Mouse (Mus musculus) T-cell, adult 2 months (primary cell): ENCODE data around the gene Atp6v1f.
A peak's percentile ranks its signal among the peaks of the same experiment; 100 is the strongest.

Experiments used
- DNase-seq: peaks from one replicate; pipeline ENCODE4 v3.0.0; 2022; ENCODE audit warnings: low spot score

The Atp6v1f gene

GRCm38 (mm10) chr6:29461502-29461901, 6.0 kb upstream of the Atp6v1f start:
- no peak for DNase-seq

DNA sequence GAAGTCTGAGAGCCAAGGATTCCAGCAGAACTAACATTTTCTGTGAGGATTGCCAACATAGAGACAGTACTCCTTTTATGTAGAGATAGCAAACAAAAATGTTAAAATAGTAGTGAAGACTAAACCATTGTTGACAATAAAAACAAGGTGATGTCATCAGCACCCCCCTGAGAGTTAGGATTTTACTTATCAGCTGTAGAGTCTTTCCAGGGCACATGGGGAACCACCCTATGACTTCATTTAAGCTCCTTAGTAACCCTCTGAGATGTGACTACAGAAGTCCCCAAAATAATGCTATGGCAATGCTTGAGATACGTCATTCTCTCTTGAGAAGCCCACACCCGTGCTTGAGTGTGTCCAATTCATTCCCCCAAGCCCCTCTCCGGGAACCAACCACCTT, 4.1 kb upstream of the Atp6v1f start:
- DNase-seq, result no peak

DNA sequence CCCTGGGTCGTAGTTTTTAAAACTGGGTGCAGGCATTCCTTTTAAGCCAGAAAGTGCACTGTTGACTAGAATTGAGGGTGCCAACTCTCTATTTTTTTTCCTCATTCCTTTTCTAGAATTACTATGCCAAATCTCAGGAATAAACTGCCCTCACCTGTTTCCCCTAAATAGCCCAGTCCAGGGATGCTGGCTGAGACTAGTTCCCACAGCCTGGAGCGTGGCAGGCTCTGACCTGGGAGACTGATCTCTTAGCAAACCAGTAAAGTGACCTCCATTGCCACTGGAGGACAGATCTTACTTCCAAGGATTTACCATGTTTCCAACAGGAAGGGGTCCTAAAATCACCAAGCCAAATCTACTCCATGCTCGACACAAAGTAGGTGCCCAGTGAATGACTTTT, 1.3 kb downstream of the Atp6v1f start:
- DNase-seq, result no peak

DNA sequence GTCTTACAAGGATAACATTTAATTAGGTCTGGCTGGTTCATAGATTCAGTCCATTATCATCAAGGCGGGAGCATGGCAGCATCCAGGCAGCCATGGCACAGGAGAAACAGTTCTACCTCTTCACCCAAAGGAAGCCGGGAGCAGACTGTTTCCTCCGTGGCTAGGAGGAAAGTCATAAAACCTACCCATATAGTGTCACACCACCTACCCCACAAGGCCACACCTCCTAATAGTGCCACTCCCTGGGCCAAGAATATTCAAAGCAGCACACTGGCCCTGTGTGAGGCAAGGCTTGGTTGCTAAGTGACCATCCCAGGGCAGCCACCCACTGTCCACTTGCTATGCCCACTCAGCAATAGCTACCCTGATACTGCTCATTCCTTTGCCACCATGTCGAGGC, 3.6 kb downstream of the Atp6v1f start, which contains the start of gene Atp6v1fnb:
Gene Atp6v1fnb (plus strand): TSS at position 301 of the 400 bp plus-strand sequence.
- DNase-seq, result no peak

DNA sequence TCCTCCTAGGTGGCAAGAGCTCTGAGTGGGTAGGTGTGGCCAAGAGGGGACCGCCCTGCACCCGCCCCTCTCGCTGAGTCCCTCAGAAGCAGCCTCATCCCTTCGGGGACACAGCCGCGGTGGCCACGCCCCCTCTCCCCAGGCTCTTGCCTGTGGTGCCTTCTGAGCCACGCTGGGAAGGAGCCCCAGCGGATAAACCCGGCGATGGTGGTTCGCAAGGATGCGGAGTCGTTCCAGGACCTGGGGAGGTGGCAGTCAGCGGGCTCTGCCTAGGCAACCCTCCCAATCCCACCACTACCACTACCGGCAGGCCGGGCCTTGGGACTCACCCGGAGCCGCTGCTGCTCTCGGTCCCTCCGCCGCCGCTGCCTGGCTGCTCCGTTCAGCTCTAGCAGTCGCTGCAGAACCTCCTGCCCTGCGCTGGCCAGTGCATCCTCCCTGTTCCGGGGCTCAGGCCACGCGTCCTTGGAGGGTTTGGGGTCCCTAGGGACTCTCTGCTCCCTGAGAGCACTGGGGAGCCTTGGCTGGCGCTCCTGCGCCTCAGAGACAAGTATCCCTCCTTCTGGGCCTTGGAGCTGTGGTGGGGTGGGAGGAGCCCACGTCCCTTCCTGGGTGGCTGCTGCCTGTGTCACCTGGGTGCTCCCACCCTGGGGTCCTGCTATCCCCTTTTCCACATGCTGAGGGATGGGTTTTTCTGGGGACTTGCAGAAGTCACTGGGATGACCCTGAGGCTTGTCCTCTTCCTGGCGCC, 6.6 kb downstream of the Atp6v1f start:
- DNase-seq, result peak; percentile 76

DNA sequence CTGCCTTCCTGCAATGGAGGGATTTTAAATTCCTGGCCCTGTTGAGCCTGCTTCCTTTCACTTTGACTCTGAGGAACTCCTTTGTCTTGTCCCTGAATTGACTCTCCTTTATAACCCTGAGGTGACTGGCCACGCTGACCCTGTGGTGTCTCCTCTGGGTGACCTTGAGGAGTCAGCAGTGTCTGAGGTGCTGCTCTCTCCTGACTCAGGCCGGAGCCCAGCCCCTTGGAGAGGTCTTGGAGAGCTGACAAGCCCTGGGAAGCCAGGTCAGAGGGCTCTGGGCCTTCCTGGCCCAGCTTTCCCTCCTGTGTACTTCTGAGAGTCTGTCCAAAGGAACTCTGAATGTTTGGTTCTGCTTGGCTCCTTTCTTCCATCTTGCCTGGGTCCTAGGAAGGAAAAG, 7.2 kb downstream of the Atp6v1f start:
- DNase-seq, result no peak

- DNase-seq, result no peak
Observed at GRCm38 (mm10) chr6:29482691-29483090, 15.2 kb downstream of the Atp6v1f start.

DNA sequence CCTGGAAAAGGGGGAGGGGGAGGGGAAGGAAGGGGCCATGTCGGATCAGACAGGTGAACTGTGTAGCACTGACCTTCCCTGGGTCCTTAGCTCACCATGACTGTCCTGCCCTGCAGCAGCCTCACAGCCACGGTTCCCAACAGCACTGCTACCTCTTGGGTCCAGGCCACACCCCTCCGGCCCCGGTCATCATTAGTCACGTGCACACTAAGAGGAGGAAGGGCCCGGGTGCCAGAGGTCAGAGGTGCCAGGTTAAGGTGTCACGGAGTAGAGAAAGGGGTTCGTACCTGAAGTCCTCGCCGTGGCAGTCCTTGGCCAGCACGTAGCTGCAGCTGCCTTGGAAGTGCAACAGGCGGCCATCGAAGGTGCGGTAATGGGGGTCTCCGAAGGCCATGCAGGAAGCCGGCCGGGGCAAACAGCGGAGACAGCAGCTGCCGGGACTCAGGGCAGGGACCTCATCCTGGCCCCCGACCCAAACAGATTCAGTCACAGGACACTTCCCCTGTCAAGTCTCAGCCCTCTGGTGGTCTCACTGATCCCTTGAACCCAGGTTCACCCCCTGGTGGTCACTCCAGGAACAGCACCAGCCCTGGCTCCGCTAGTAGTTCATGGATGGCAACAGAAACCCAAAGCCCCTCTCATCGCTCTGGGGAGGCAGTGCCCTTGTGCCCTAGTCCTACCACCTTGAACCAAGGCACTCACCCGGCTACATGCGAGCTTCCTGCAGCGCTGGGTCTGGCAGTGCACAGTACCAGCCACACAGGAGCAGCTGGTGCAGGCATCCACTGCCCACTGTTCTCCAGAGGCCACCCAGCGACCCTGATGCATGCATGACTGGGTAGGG, 17.4 kb downstream of the Atp6v1f start:
- DNase-seq, result peak; percentile 28

DNA sequence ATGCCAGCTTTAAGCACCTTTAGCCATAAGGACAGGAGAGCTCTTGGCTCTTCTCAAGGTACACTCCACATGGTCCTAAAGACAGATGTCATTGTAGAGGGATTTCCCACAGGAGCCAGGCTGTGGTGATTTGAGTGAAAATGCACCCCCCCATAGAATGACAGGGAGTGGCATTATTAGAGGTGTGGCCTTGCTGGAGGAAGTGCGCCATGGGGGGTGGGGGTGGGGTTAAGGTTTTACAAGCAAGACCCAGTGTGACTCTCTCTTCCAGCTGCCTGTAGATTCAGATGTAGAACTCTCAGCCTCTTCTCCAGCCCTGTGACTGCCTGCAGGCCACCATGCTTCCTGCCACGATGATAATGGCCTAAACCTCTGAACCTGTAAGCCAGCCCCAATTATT, 18.4 kb downstream of the Atp6v1f start:
- DNase-seq, result no peak

- no peak for DNase-seq
Observed at GRCm38 (mm10) chr6:29494101-29494500, 26.6 kb downstream of the Atp6v1f start.

- no peak for DNase-seq
Observed at GRCm38 (mm10) chr6:29496270-29496669, 28.8 kb downstream of the Atp6v1f start.

- no peak for DNase-seq
Observed at GRCm38 (mm10) chr6:29497791-29498190, 30.3 kb downstream of the Atp6v1f start.

DNA sequence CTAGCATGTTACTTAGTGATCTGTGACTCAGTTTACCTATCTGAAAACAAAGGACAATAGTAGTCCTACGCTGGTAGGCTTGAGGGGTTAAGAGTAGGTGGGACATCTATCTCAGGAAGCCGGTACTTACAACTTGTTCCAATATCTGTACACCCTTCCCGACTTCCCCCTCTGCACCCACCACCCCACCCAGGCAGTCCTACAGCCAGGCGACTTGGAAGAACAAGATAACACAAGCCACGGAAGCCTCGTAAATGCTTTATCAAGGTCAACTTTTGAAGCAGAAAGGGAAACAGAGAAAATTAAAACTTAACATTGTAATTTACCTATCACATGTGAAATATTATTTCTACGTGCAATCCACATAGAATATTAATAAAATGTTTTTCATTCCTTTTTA, 32.7 kb downstream of the Atp6v1f start:
- DNase-seq, result no peak

- no peak for DNase-seq
Observed at GRCm38 (mm10) chr6:29500810-29501209, 33.3 kb downstream of the Atp6v1f start.

DNA sequence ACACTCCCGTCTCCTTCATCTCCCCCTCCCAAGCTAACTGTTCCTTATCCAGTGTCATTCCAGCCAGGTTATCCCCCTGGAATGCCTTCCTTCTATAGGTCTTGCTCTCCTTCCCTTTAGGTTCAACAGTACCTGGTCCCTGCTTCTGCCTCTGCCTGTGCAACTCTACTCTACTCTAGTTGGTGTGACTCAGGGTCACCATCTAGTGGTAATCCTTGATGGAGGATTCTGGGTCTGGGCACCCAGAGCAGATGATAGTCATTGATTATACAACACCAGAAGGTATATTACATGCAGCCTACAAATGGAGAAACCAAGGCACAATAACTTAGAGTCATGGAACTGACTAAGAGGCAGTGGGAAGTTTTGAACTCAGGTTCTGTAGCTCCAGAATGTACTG, 34.1 kb downstream of the Atp6v1f start:
- no peak for DNase-seq

GRCm38 (mm10) chr6:29505493-29505892, 38.0 kb downstream of the Atp6v1f start:
- no peak for DNase-seq

- no peak for DNase-seq
Observed at GRCm38 (mm10) chr6:29506834-29507233, 39.3 kb downstream of the Atp6v1f start.

DNA sequence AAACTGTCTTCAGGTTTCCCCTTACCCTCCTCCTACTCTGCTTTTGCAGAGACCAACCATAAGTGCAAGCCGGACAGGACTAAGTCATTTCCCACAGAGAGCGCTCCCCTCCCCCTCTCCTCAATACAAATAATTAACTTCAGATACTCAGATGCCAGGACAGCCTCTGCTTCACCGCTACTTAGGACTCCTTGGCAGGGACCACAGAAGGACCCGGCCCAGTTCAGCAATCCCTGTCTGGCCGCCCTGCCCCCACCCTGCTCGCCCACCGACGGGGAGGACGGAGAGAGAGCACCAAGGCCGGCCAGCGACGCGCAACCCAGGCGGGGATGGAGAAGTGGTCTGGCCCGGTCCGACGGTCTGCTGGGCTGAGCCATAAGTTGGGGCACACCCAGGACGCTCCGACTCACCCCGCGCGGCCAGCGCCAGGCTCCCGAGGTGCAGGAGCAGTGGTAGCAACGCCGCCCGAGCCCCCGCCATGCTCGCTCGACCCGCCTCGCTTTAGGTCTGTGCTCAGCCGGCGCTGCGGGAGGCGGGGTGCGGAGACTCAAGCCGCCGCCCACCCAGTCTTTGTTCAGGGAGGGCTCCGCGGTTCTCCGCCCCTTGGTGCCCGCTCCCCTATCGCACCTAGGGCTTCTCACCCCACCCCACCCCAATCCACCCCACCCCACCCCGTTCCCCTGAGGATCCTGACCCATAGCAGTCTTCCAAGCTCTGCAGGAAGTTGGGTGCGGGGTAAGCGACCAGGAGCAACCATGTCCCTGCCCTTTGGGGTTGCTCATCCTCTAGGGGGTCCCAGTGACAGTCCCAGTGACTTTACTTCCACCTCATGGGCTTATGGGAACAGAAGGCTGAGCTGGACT, 40.2 kb downstream of the Atp6v1f start, which contains the start of gene Kcp:
Gene Kcp (minus strand): TSS at position 506 of the 863 bp plus-strand sequence.
- no peak for DNase-seq

GRCm38 (mm10) chr6:29509086-29509485, 41.6 kb downstream of the Atp6v1f start:
- DNase-seq, result no peak

GRCm38 (mm10) chr6:29513284-29513683, 45.8 kb downstream of the Atp6v1f start:
- peak; percentile 37 for DNase-seq

DNA sequence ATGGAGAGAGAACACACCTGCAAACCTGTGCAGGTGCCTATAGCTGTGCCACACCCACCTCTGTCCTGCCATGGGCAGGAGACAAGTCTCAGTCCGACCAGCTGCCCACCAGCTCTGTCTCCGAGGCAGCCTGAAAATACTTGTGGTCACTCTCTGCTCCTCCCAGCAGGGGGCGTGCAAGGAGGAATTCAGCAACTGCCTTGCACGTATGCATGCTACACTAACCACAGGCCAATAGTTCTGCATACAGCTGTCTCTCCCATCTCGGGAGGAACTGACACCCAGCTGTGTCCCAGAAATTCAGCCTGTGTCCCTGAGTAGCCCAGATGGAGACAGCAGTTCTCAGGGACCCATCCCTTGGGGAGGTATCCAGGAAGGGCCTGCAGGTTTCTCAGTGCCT, 49.6 kb downstream of the Atp6v1f start:
- DNase-seq, result peak; percentile 59
